Mouse (Mus musculus): ENCODE measurements at regions not wholly inside any gene's neighbourhood (a gene's known extent, or its start where the extent isn't known, plus 50 kb on each side); places are given as distances from the start of the nearest gene placed in this dataset.
"Not testable (repeated sequence)": the region's sequence is repeated elsewhere in the genome, so short reads cannot be mapped to it uniquely, and the experiment has no call there.

DNA sequence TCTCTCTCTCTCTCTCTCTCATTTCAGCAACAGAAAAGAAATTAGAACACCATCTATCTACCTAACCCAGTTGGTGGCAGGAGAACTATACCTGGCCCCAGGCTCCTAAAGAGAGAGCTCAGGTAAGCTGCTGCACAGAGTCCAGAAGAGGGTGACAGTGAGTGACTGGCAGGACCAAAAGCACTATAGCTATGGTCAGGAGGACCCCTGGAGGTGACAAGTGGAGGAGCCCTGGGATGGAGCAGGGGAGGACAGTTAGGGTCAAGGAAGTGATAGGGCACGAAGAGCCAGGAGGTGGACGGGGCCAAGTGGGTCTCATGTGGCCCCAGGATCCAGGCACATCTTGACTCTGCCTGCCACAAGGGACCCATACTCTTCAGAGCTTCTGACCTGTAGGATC, 73.7 kb downstream of the Cryaa start:
- no peak for ATAC-seq (ENCODE audit: extremely low read depth, insufficient number of reproducible peaks, low FRiP score, low TSS enrichment)
- Histone ChIP-seq H3K4me2 (no peak overlapping the region), H3K27ac (replicated peaks) (no peak overlapping the region), H3K9me3 (no peaks in the 10 kb centered on the region), H3K9ac (no peak overlapping the region), H3K4me3 (no peak overlapping the region), H3K36me3 (no peaks in the 10 kb centered on the region), H3K27me3 (replicated peaks) (no peaks in the 10 kb centered on the region), H3K4me1 (peaks cover 37% of the 10 kb centered on the region)
- WGBS: 69% methylated on average over 2 of the region's 2 CpGs

DNA sequence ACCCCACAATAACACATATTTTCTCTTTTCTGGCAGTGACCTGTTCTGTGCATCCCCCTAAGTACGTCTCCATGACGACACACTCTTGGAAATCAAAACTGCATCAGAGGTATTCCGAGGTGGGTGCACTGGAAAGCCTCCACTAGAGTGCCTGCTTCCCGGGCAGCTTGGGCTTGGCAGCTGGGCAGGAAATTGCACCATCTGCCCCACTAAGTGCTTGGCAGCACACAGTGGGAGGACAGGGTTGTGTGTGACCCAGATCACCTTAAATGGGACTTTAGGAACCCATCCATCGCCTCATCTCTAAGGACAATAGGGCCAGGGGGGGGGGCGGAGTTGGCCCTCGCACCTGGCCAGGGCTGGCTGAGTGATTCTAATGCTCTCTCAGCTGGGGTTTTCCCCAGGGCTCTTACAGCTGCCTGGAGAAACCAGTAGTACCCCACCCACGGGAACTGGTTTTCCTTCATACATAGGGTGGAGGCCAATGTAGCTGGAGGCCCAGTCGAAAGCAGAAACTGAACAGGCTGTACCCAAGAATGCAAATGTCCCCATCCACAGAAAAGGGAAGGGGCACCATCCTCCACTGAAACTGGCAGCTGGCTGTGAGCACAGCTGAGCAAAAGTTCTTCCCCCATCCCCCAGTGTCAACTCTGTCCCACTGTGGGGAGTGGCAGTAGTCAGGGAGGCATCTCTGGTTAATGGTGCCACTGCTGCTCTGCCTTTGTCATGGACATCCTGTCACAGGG, 75.7 kb downstream of the Cryaa start:
- H3K4me2 ChIP-seq: no peak overlapping the region
- no peak overlapping the region for H3K9ac ChIP-seq
- peaks cover 16% of the 10 kb centered on the region for H3K4me1 ChIP-seq
- no peak overlapping the region for H3K27ac ChIP-seq (replicated peaks)
- no peaks in the 10 kb centered on the region for H3K36me3 ChIP-seq
- H3K27me3 ChIP-seq (replicated peaks): no peaks in the 10 kb centered on the region
- no peak overlapping the region for H3K4me3 ChIP-seq
- WGBS: 60% methylated on average over 9 of the region's 9 CpGs
- H3K9me3 ChIP-seq: no peaks in the 10 kb centered on the region
- no peak for ATAC-seq (ENCODE audit: extremely low read depth, insufficient number of reproducible peaks, low FRiP score, low TSS enrichment)

DNA sequence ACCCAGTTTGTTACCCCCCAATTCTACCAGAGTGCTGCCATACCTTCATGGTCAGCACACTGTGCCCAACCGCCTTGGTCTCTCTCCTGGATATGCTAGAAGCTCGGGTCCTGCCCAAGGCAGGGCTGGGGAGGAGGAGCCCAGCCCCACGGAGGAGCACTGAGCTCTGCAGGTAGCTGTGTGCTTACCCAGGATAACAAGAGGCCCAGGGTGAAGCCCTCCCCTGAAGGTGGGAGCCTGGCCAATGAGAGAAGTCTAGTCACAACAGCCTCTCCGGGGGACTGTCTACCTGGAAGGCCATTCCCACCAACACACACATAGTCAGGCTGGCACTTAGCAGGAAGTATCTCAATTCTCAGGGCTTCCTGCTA, 76.2 kb downstream of the Cryaa start:
- no peak for ATAC-seq (ENCODE audit: extremely low read depth, insufficient number of reproducible peaks, low FRiP score, low TSS enrichment)

DNA sequence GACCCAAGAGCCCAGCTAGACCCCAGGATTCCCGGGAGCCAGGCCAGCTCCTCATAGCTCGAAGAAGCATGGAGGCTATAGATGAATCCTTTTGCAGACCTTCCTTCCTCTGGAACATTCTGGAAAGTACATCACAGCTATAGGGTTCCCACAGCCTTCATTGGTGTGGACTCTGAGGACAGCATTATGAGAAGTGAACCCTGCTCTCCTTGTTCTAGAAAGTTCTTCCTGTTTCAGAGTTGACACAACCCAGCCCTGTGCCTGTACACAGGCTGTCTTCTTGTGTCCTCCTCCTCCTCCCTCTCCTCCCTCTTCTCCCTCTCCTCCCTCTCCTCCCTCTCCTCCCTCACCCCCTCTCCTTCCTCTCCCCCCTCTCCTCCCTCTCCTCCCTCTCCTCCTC, 82.9 kb downstream of the Cryaa start:
- peaks cover under 1% of the 10 kb centered on the region; the same call in 1 of the 2 replicates for H3K4me1 ChIP-seq
- no peak overlapping the region for H3K4me3 ChIP-seq
- H3K4me2 ChIP-seq: no peak overlapping the region
- H3K36me3 ChIP-seq: no peaks in the 10 kb centered on the region
- no peak for ATAC-seq (ENCODE audit: extremely low read depth, insufficient number of reproducible peaks, low FRiP score, low TSS enrichment)
- H3K9me3 ChIP-seq: peaks cover 8% of the 10 kb centered on the region; the same call in 1 of the 2 replicates
- H3K27me3 ChIP-seq (replicated peaks): no peaks in the 10 kb centered on the region
- no peak overlapping the region for H3K9ac ChIP-seq
- 81% methylated on average over 2 of the region's 2 CpGs for WGBS
- no peak overlapping the region for H3K27ac ChIP-seq (replicated peaks)

More for the DNA sequence above, 76.2 kb downstream of the Cryaa start:
- Histone ChIP-seq H3K27ac (replicated peaks) (no peak overlapping the region), H3K9me3 (no peaks in the 10 kb centered on the region), H3K36me3 (no peaks in the 10 kb centered on the region), H3K4me3 (no peak overlapping the region), H3K4me2 (no peak overlapping the region), H3K27me3 (replicated peaks) (no peaks in the 10 kb centered on the region), H3K9ac (no peak overlapping the region), H3K4me1 (peaks cover 13% of the 10 kb centered on the region; the same call in 1 of the 2 replicates)
- 52% methylated on average over 4 of the region's 4 CpGs for WGBS

DNA sequence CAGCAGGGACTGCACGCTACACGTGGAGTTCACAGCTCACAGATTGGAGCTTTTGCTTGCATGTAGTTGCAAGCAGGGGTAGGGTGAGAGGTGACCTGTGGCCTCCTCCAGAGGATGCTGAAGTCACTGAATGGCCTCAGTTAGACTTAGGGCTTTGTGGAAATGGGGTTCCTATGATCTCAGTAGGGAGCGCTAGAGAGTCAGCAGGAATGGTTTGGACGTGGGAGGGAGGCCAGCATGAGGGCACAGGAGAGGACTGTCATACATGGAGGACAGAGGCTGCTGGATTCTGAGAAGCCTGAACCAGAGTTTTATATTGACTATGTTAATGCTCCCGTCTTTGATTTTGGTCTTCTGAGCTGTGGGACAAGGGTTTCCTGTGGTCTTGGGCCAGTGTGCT, 85.5 kb downstream of the Cryaa start:
- no peak for ATAC-seq (ENCODE audit: extremely low read depth, insufficient number of reproducible peaks, low FRiP score, low TSS enrichment)
- 56% methylated on average over 5 of the region's 5 CpGs for WGBS

DNA sequence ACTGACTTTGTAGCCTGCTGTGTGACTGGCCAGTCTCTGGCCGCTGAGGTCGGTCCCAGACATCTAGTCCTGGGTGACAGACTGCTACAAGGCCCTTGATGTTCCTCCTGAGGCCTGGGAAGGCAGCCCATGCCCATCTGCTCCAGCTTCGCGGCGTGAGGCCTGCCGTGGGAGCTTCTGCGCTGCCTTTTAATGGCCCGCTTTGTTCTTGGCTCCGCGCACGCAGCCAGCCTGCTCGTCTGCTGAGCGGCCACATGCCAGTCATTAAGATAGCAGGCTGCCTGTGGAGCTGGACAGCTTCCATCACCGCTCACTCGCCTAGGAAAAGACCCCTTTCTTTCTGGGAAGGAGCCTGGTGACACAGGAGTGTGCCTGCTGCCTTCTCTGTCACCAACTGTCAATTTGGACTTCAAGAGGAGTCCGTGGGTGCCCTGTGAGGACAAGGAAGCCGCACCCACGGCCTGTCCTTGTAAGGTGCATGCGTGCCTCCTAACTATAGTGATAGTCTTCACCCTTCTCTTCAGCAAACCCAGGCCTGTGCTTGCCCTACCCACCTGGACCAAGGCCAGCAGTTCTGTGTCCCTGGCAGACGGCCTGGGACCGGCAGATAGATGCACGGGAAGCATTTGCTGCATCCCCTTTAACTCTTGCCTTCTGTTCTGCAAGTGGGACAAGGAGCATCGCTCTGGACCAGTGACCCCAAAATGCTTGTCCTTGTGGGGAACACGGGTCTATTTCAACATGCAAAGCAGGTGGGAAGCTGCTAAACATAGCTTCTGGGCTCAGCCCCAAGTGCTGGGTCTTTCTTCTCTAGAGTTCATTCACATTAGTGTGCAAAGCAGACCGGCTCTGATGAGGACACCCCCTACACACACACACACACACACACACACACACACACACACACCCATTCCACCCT, 88.6 kb downstream of the Sik1 start:
- Histone ChIP-seq H3K36me3 (no peaks in the 10 kb centered on the region), H3K4me2 (peak overlapping the region; percentile 50), H3K27ac (replicated peaks) (peak overlapping the region; percentile 93), H3K4me1 (peaks cover 28% of the 10 kb centered on the region), H3K27me3 (replicated peaks) (no peaks in the 10 kb centered on the region), H3K9ac (peak overlapping the region; percentile 66), H3K9me3 (peaks cover 18% of the 10 kb centered on the region), H3K4me3 (peak overlapping the region; percentile 1; the same call in 1 of the 2 replicates)
- 11% methylated on average over 25 of the region's 25 CpGs for WGBS
- ATAC-seq (ENCODE audit: extremely low read depth, insufficient number of reproducible peaks, low FRiP score, low TSS enrichment): peak; percentile 61

More for the DNA sequence above, 85.5 kb downstream of the Cryaa start:
- Histone ChIP-seq H3K9me3 (peaks cover 8% of the 10 kb centered on the region; the same call in 1 of the 2 replicates), H3K9ac (no peak overlapping the region), H3K4me1 (peaks cover 25% of the 10 kb centered on the region), H3K36me3 (no peaks in the 10 kb centered on the region), H3K27ac (replicated peaks) (no peak overlapping the region), H3K4me2 (no peak overlapping the region), H3K4me3 (no peak overlapping the region), H3K27me3 (replicated peaks) (no peaks in the 10 kb centered on the region)

DNA sequence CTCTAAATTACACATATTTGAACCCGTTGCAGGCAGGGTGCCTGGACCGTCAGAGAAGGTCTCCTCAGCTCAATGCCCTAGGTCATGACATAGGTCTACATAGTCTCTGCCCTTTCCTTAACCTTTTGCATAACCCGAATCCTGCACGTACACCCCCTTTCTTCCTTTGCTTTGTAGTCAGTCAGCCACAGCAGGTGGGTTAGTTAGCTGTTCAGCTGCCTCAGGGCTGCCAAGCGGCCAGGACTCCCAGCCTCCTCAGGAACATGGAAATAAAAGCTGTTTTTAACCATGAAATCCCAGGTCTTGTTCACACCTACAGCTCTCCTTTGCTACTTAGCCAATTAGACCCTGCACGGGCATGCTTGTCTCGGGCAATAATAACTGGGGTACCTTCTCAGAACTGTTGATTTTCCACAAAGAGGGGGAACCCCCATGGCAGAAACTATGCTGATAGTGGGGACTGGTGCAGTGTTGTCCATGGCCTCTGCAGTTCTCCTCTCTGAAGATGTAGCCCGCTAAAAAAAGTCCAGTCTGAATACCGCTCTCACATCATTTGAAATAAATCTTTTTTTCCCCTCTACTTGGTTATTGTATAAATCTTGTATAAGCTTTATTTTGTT, 83.3 kb downstream of the Sik1 start:
- Histone ChIP-seq H3K27ac (replicated peaks) (no peak overlapping the region), H3K9ac (no peak overlapping the region), H3K4me3 (no peak overlapping the region), H3K36me3 (no peaks in the 10 kb centered on the region), H3K9me3 (peaks cover 16% of the 10 kb centered on the region), H3K4me1 (peaks cover 38% of the 10 kb centered on the region), H3K27me3 (replicated peaks) (no peaks in the 10 kb centered on the region), H3K4me2 (no peak overlapping the region)
- WGBS: 81% methylated on average over 9 of the region's 9 CpGs
- ATAC-seq (ENCODE audit: extremely low read depth, insufficient number of reproducible peaks, low FRiP score, low TSS enrichment): no peak

DNA sequence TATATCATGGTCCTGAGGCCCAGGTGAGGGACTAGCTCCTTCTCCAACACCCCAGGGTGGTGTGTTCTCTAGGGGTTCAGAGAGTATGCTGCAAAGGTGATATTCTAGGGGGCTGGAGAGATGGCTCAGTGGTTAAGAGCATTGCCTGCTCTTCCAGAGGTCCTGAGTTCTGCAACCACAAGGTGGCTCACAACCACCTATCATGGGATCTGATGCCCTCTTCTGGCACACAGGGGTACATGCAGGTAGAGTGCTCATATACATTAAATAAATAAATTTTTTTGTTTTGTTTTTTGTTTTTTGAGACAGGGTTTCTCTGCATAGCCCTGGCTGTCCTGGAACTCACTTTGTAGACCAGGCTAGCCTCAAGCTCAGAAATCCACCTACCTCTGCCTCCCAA, 81.7 kb downstream of the Sik1 start:
- H3K36me3 ChIP-seq; H3K27ac ChIP-seq (replicated peaks); ATAC-seq (ENCODE audit: extremely low read depth, insufficient number of reproducible peaks, low FRiP score, low TSS enrichment); H3K4me2 ChIP-seq; H3K9ac ChIP-seq; H3K4me3 ChIP-seq; H3K27me3 ChIP-seq (replicated peaks): not testable (repeated sequence)
- Histone ChIP-seq H3K9me3 (peaks cover 16% of the 10 kb centered on the region), H3K4me1 (peaks cover 38% of the 10 kb centered on the region)

DNA sequence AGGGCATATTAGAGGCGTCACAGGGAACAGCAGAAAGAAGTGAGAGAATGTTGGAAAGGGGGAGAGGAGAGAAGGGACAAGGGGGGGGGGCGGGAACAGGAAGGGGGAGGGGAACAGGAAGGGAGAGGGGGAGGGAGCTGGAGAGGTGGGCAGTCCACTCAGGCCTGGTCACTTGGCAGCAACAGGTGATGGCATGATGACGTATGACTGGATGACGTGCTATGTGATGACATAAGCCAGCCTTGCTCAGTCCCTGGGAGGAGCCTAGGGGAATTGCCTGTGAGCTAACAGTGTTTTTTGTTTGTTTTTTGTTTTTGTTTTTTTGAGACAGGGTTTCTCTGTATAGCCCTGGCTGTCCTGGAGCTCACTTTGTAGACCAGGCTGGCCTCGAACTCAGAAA, 80.6 kb downstream of the Sik1 start:
- Histone ChIP-seq H3K36me3 (no peaks in the 10 kb centered on the region), H3K4me1 (peaks cover 38% of the 10 kb centered on the region), H3K27me3 (replicated peaks) (no peaks in the 10 kb centered on the region), H3K4me2 (no peak overlapping the region), H3K27ac (replicated peaks) (no peak overlapping the region), H3K4me3 (no peak overlapping the region), H3K9me3 (peaks cover 11% of the 10 kb centered on the region; the same call in 1 of the 2 replicates), H3K9ac (no peak overlapping the region)
- ATAC-seq (ENCODE audit: extremely low read depth, insufficient number of reproducible peaks, low FRiP score, low TSS enrichment): no peak
- 54% methylated on average over 4 of the region's 5 CpGs for WGBS

DNA sequence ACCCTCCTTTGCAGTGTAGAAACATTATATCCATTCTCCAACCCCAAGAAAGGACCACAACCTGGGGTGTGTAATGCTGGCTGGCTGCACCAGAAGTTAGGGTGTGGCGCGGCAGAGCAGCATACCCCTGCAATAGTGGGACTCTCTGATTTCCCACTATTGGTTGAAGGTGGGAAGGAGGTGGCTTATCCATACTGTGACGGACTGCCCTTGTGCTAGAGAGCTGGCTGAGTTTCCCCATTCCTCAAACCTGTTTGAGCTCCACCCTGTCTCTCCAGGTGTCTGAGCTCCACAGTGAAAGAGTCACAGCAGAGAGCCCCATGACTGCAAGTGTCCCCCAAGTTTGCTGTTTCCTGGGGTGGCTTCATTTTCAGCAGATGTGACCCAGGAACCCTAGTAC, 79.6 kb downstream of the Sik1 start:
- H3K4me1 ChIP-seq: peaks cover 38% of the 10 kb centered on the region
- no peak overlapping the region for H3K27ac ChIP-seq (replicated peaks)
- ATAC-seq (ENCODE audit: extremely low read depth, insufficient number of reproducible peaks, low FRiP score, low TSS enrichment): no peak

DNA sequence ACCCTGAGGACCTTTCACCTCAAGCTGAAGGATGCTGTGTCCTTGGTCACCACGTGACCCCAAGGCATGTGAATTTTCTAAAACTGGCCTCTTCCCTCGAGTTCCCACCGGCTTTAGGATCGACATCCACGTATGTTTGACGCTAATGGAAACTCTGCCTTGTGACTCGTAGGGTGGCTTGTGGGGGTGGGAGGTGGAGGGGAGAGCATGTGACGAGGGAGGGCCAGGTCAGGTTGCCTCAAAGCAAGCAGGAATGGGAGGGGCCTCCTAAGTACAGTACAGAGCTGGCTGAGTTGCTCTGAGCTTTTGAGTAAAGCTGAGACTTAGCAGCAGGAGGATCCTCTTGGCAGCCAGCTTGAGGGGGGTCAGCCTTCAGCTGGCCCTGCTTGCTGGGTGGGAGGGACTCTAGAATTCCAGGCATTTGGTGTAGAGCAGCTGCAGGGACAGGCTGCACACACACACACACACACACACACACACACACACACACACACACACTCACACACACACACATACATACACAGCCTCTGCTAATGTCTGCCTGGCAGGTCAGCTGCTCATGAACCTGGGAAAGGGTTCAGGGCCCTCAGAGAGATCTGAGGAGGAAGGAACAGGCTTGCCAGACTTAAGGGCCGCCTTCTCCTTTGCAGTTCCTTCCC, 78.5 kb downstream of the Sik1 start:
- peak overlapping the region; percentile 66 for H3K27ac ChIP-seq (replicated peaks)
- whole genome bisulfite sequencing: 28% methylated on average over 9 of the region's 9 CpGs
- H3K36me3 ChIP-seq: no peaks in the 10 kb centered on the region
- 0 out of 2 replicates have a peak, but pooled peaks cover 6% of the 10 kb centered on the region for H3K9me3 ChIP-seq
- no peak overlapping the region for H3K4me3 ChIP-seq
- ATAC-seq (ENCODE audit: extremely low read depth, insufficient number of reproducible peaks, low FRiP score, low TSS enrichment): no peak
- peak overlapping the region; percentile 48; the same call in 1 of the 2 replicates for H3K9ac ChIP-seq
- no peaks in the 10 kb centered on the region for H3K27me3 ChIP-seq (replicated peaks)
- H3K4me1 ChIP-seq: peaks cover 38% of the 10 kb centered on the region
- H3K4me2 ChIP-seq: no peak overlapping the region

More for the DNA sequence above, 79.6 kb downstream of the Sik1 start:
- 0 out of 2 replicates have a peak, but pooled peaks cover 6% of the 10 kb centered on the region for H3K9me3 ChIP-seq
- H3K4me2 ChIP-seq: no peak overlapping the region
- no peak overlapping the region for H3K4me3 ChIP-seq
- H3K27me3 ChIP-seq (replicated peaks): no peaks in the 10 kb centered on the region
- H3K9ac ChIP-seq: no peak overlapping the region
- 92% methylated on average over 3 of the region's 3 CpGs for WGBS
- H3K36me3 ChIP-seq: no peaks in the 10 kb centered on the region
